Mouse (Mus musculus): ENCODE measurements around the gene Aqp7.
A peak's percentile ranks its signal among the peaks of the same experiment; 100 is the strongest.
"Not testable (repeated sequence)": the region's sequence is repeated elsewhere in the genome, so short reads cannot be mapped to it uniquely, and the experiment has no call there.

Aqp7 gene

GRCm38 (mm10) chr4:41047524-41048271, at the start of gene Aqp7:
Gene Aqp7 (minus strand): TSS chr4:41048139.
- DNase-seq (ENCODE audit: low read depth, low spot score): no peak

DNA sequence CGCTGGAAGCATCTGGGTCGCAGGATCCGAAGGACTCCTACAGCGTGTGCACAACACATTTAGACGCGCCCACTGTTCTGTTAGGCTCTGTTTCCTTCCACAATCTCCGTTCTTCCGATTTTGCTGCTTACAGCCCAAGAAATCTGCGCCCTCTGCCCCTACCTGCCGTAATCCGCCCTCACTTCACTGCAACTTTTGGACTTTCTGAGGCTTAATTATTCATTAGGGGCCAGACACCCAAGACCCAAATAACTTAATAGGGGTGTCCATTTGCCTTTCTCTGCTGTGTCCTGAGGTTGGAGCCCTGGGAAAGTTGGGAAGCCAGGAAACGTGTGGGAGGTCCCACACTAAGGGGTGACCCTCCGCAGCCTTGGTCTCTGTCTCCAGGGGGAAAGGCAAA, 49.4 kb upstream of the Aqp7 start:
- no peak for DNase-seq (ENCODE audit: low read depth, low spot score)

DNA sequence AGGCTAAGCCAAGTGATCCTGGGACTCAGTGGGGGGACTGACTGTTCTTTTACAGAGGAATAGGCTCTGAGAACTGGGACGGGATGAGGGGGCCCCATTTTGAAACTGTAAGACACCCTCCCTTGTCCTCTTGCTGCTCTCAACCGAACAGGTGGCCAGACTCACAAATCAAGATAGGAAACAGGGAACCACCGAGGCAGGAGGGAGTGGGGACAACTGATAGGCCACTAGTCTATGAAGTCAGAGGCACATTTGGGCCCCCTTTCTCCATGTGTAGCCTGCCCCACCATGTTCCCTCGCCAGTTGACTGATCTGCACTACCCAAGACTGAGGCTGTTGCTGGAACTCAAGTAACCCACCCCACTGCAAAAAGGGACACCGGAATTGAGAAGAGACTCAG, 48.9 kb upstream of the Aqp7 start:
- DNase-seq (ENCODE audit: low read depth, low spot score): no peak

- DNase-seq (ENCODE audit: low read depth, low spot score): peak; percentile 24
Measured at GRCm38 (mm10) chr4:41096169-41096568, 48.2 kb upstream of the Aqp7 start.

DNA sequence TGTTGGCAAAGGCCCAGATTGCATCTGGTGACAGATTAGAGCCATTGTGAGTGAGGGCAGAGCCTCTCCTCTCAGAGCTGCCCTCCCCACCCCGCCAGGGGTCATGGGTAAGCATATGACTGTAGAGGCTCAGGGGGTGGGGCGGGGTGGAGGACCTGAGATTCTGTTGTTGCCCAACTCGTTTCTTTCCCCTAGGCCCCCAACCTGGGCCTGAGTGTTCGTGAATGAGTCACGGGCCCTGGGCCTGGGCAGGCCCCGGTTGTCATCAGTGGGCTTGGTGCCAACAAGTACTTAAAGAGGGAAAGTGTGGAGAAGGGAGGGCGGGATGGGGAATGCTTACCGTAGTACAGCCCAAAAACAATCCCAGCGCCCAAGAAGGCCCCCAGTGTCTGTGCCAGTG, 46.4 kb upstream of the Aqp7 start:
- DNase-seq (ENCODE audit: low read depth, low spot score): no peak

GRCm38 (mm10) chr4:41092958-41093357, 45.0 kb upstream of the Aqp7 start:
- DNase-seq (ENCODE audit: low read depth, low spot score): no peak

GRCm38 (mm10) chr4:41091391-41091790, 43.5 kb upstream of the Aqp7 start:
- no peak for DNase-seq (ENCODE audit: low read depth, low spot score)

DNA sequence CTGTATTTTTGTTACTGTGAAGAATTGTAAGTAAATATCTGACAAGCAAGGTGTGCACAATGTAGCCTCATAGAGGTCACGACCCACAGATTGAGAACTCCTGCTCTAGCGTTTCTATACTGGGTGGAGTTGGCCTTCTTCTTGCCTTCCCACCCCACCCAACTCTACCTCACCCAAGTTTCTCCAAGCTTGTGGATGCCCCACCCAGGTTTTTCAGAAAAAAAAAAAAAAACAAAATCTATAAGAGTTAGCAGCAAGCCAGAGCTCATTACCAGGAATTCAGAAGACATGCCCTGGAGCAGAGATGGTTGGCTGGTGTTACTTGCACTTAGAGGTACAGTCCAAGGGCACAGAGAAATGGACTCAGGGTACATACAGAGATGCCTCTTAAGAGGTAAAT, 41.8 kb upstream of the Aqp7 start:
- DNase-seq (ENCODE audit: low read depth, low spot score): no peak

DNA sequence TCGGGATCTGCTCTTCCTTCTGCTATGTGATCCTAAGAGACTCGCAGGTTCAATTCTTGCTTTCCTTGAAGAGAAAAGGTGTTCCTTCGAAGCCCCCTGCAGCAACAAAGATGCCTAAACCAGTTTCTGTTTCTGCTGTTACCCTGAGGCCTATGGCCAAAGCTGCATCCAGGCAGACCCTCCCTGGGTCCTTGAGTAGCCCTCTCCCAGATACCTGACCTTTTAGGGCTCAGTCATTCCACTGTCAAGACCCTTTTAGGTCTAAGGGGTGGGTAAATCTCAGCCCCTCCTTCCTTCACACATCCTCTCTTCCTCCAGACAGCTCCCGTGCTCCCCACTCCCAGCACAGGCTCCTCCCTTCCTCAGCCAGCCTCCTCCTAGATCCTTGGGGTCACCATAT, 41.2 kb upstream of the Aqp7 start:
- DNase-seq (ENCODE audit: low read depth, low spot score): no peak

GRCm38 (mm10) chr4:41087459-41088298, 39.7 kb upstream of the Aqp7 start:
- DNase-seq (ENCODE audit: low read depth, low spot score): no peak

DNA sequence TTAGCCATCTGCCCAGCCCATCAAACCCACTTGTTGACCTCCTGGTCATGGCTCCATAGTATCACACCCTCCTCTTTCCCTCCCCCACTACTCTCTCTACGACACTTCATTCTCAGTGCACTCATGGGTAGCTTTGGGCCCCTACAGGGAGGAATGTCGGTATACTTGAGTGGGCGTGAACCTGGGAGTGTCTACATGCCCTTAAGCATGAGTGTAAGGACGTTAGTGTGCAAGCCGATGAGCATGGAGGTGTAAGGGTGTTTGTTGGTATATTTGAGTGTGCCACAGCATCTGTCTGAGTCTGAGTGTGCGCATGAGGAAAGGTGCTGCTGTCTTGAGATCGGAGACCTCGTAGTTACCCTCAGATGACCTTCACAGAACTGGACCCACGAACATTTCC, 39.0 kb upstream of the Aqp7 start:
- DNase-seq (ENCODE audit: low read depth, low spot score): no peak

DNA sequence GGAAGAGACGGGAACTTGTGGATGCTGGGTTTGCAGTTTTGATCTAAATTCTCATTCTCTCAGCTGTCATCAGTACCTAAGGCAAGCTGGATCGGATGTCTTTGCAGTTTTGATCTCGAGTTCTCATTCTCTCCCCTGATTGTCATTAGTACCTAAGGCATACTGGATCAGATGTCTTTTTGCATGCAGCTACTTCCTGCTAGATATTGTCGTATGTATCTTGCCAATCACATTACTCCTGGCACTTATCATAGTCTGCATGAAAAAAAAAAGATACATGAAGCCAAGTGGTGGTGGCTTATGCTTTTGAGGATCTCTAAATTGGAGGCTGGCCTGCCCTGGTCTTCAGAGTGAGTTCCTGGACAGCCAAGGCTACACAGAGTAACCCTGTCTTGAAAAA, 36.9 kb upstream of the Aqp7 start:
- DNase-seq (ENCODE audit: low read depth, low spot score): no peak

DNA sequence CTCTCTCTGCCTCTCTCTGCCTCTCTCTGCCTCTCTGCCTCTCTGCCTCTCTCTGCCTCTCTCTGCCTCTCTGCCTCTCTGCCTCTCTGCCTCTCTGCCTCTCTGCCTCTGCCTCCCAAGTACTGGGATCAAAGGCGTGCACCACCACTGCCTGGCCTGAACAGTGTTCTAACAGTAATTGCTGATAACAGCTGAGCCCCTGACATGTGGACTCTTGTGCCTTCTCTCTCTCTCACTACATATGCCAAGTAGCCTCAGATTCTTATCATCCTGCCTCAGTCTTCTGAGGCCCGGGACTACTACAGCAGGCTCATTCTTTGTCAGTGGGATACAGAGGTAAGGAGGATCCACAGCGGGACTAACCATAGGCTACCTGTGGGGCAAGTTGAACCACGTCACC, 34.9 kb upstream of the Aqp7 start:
- not testable (repeated sequence) for DNase-seq (ENCODE audit: low read depth, low spot score)

GRCm38 (mm10) chr4:41081733-41082132, 33.8 kb upstream of the Aqp7 start:
- no peak for DNase-seq (ENCODE audit: low read depth, low spot score)

DNA sequence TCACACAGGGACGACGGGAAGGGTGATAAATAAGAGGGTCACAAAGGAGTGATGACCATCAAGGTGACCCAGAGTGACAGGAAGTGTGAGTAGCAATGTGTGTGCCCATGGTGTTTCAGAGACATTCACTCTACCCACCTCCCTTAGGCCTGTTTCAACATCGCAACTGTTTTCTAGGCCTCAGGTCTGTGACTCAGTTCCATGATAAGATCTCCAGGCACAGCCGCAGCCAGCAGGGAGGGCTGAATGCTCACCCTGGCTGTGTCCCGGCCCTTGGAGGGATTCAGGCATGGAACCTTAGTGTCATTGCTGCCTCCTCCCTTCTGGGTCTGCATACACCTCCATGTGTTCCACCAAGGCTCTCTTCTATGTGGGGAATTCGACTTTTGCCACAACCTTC, 30.8 kb upstream of the Aqp7 start:
- DNase-seq (ENCODE audit: low read depth, low spot score): no peak

GRCm38 (mm10) chr4:41074461-41074860, 26.5 kb upstream of the Aqp7 start:
- no peak for DNase-seq (ENCODE audit: low read depth, low spot score)

DNA sequence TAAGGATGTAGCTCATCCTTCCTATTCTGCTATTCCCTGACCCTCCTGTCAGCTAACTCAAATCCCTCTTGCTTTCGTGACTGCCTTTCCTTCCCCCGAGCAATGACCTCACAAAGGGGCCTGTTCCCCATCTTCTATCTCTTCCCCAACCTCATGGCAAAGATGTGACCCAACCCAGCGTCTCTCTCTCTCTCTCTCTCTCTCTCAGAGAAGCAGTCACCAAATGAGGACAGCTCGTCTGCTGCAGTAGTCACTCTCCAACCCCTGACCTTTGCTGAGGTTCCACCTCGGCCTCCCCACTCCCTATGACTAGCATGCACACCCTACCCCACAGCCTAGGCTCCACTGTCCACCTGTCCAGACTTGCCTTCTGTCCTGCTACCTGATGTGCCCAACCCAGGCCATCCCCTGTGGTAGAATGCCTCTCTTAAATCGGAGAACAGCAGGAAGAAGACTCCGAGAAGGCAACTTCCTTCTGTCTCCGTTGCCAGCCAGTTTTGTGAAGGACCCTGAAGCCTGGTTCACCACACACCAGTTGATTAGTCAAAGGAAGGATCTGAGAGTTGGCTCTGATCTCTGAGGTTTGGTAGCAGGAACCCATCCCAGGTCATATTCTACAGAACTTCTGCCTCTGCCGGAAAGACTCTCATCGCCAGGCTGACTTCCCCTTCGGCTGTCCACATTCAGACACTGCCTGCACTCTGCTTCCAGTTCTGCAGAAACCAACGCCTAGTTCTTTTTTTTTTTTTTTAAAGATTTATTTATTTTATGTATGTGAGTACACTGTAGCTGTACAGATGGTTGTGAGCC, 25.3 kb upstream of the Aqp7 start:
- no peak for DNase-seq (ENCODE audit: low read depth, low spot score)

GRCm38 (mm10) chr4:41071500-41072429, 23.8 kb upstream of the Aqp7 start:
- DNase-seq (ENCODE audit: low read depth, low spot score): no peak

GRCm38 (mm10) chr4:41065196-41065595, 17.3 kb upstream of the Aqp7 start:
- no peak for DNase-seq (ENCODE audit: low read depth, low spot score)

DNA sequence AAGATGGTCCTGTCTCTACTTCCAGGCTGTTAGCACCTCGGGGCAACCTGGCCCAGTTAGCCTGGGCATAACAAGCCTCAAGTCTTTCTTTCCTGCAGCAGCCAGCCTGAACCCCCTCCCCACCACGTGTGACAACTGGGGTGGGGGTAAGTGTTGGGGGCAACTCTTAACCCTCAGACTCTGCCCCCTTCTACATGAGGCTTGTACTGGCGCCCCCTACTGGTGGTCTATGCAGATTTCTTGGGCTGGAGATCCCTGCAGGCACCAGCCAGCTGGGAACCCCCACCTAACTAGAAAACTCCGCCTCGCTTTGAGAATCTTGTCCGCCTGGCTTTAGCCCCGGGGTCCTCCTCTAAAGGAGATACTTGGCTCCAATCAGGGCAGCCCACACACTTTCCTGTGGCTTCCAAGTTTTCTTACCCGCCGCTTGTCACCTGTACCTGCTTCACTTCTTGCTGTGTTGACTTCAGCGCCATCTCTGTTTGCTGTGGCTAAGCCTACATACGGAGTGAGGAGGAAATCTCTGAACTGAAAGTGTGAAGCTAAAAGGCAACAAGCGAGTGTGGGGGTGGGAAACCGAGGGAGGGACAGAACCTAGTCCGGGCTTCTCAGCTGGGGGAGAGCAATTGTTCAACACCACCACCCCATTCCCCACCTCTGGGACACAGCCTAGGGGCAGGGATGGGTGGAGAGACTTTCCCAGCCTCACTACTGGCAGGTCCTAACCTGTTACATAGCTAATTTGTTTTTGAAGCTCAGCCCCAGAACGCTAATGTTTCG, 16.1 kb upstream of the Aqp7 start:
- DNase-seq (ENCODE audit: low read depth, low spot score): peak; percentile 13

Measured in retina, postnatal 7 days (tissue).